In genomic region chr7:45637710-45638109, GRCm38 (mm10) we compare ENCODE assay signal across 11 mouse cellular contexts. TPM values are rescaled to one million over a fixed set of nuclear protein-coding genes. Genes with fewer than 3 reads are reported as not detected.
A peak's percentile ranks its signal among the peaks of the same experiment; 100 is the strongest.
DNase-seq lines count a peak whose midpoint lies in the region; ATAC-seq and TF ChIP-seq lines count a peak whose summit lies in the region.
"Had no signal": no experiment of that assay in that cellular context is flagged by ENCODE, and none has a peak within 500 bp of the region (broad histone marks: within the 10 kb centered on the region; RNA-seq: fewer than 3 reads in every experiment).

No protein-coding gene starts in this region.

- no peak for TF ChIP-seq EP300 in stomach, postnatal 0 days (optimal IDR thresholded peaks at IDR 0.05)

- DNase-seq in hindbrain, embryonic 10.5 days (ENCODE audit: low spot score), result no peak
- no peak for DNase-seq in hindbrain, postnatal 0 days (ENCODE audit: low spot score)
- no peak for DNase-seq in neural tube, embryonic 10.5 days (ENCODE audit: extremely low spot score, low spot score)
- DNase-seq in limb, embryonic 11.5 days (ENCODE audit: low spot score), result no peak
- no peak for DNase-seq in stomach, postnatal 0 days (ENCODE audit: low spot score)
- DNase-seq in thymus, adult 2 months, result no peak
- no peak for DNase-seq in urinary bladder, postnatal 4 days (ENCODE audit: low spot score in 2 of 2)
- DNase-seq: liver had no signal

- H3K4me1 ChIP-seq in hindbrain, embryonic 10.5 days (replicated peaks), result peaks cover 45% of the 10 kb centered on the region
- H3K4me1 ChIP-seq in hindbrain, postnatal 0 days (ENCODE audit: insufficient read depth, low read length), result peaks cover 16% of the 10 kb centered on the region; the same call in 1 of the 2 replicates
- H3K4me1 ChIP-seq in neural tube, embryonic 12.5 days, result peaks cover 12% of the 10 kb centered on the region
- peaks cover 12% of the 10 kb centered on the region for H3K4me1 ChIP-seq in limb, embryonic 11.5 days (ENCODE audit: control insufficient read depth, insufficient read depth, low read length)
- H3K4me1 ChIP-seq in stomach, postnatal 0 days (replicated peaks; ENCODE audit: control insufficient read depth, insufficient read depth), result peaks cover 16% of the 10 kb centered on the region
- peaks cover 3% of the 10 kb centered on the region for H3K4me1 ChIP-seq in thymus, adult 2 months (replicated peaks; ENCODE audit: control insufficient read depth, insufficient read depth, low read length)

- ATAC-seq in hindbrain, postnatal 0 days, result no peak
- no peak for ATAC-seq in neural tube, embryonic 12.5 days (ENCODE audit: low FRiP score, low read depth)
- no peak for ATAC-seq in limb, embryonic 11.5 days (ENCODE audit: insufficient number of reproducible peaks, low FRiP score, low TSS enrichment, low read depth)
- ATAC-seq in stomach, postnatal 0 days (ENCODE audit: low FRiP score, low TSS enrichment), result no peak

- H3K4me2 ChIP-seq in hindbrain, postnatal 0 days (ENCODE audit: low read depth, low read length), result no peak overlapping the region
- peak overlapping the region; percentile 53; the same call in 1 of the 2 replicates for H3K4me2 ChIP-seq in neural tube, embryonic 12.5 days (replicated peaks)
- 0 out of 2 replicates have a peak overlapping the region, but pooled peaks have one; percentile 5 for H3K4me2 ChIP-seq in limb, embryonic 11.5 days (ENCODE audit: low read depth, severe bottlenecking)
- H3K4me2 ChIP-seq in stomach, postnatal 0 days (replicated peaks; ENCODE audit: low read depth), result peak overlapping the region; percentile 47; the same call in 1 of the 2 replicates

- peaks cover 38% of the 10 kb centered on the region for H3K27me3 ChIP-seq in hindbrain, embryonic 10.5 days (ENCODE audit: insufficient read depth, poor library complexity, severe bottlenecking)
- H3K27me3 ChIP-seq in hindbrain, postnatal 0 days (ENCODE audit: insufficient read depth, low read length), result no peaks in the 10 kb centered on the region
- H3K27me3 ChIP-seq in neural tube, embryonic 12.5 days (replicated peaks), result 0 out of 2 replicates have a peak, but pooled peaks cover 4% of the 10 kb centered on the region
- H3K27me3 ChIP-seq in limb, embryonic 11.5 days (ENCODE audit: control insufficient read depth, insufficient read depth, low read length), result 0 out of 2 replicates have a peak, but pooled peaks cover 4% of the 10 kb centered on the region
- no peaks in the 10 kb centered on the region for H3K27me3 ChIP-seq in stomach, postnatal 0 days (ENCODE audit: control insufficient read depth, insufficient read depth, low read length)
- H3K27me3 ChIP-seq in thymus, adult 2 months (ENCODE audit: control insufficient read depth, insufficient read depth, low read length), result no peaks in the 10 kb centered on the region

- no peaks in the 10 kb centered on the region for H3K9me3 ChIP-seq in hindbrain, embryonic 10.5 days
- no peaks in the 10 kb centered on the region for H3K9me3 ChIP-seq in hindbrain, postnatal 0 days (ENCODE audit: low read length)
- H3K9me3 ChIP-seq in neural tube, embryonic 12.5 days, result no peaks in the 10 kb centered on the region
- H3K9me3 ChIP-seq in limb, embryonic 11.5 days (ENCODE audit: control insufficient read depth, low read length), result no peaks in the 10 kb centered on the region
- no peaks in the 10 kb centered on the region for H3K9me3 ChIP-seq in stomach, postnatal 0 days (ENCODE audit: control insufficient read depth, low read length)

- whole genome bisulfite sequencing in hindbrain, embryonic 10.5 days, result 96% methylated on average over 6 of the region's 6 CpGs
- 90% methylated on average over 6 of the region's 6 CpGs for WGBS in hindbrain, postnatal 0 days
- WGBS in neural tube, embryonic 12.5 days, result 94% methylated on average over 6 of the region's 6 CpGs
- whole genome bisulfite sequencing in limb, embryonic 11.5 days, result 93% methylated on average over 6 of the region's 6 CpGs
- 91% methylated on average over 6 of the region's 6 CpGs for WGBS in stomach, postnatal 0 days
- 83% methylated on average over 6 of the region's 6 CpGs for WGBS in thymus, adult 2 months

- H3K36me3 ChIP-seq in hindbrain, embryonic 10.5 days, result peaks cover 17% of the 10 kb centered on the region
- H3K36me3 ChIP-seq in hindbrain, postnatal 0 days (ENCODE audit: insufficient read depth, low read length), result no peaks in the 10 kb centered on the region
- H3K36me3 ChIP-seq in neural tube, embryonic 12.5 days, result peaks cover 5% of the 10 kb centered on the region; the same call in 1 of the 2 replicates
- 0 out of 2 replicates have a peak, but pooled peaks cover 2% of the 10 kb centered on the region for H3K36me3 ChIP-seq in limb, embryonic 11.5 days (ENCODE audit: control insufficient read depth, insufficient read depth, low read length)
- H3K36me3 ChIP-seq in stomach, postnatal 0 days (ENCODE audit: control insufficient read depth, insufficient read depth, low read length), result 0 out of 2 replicates have a peak, but pooled peaks cover 2% of the 10 kb centered on the region
- H3K36me3 ChIP-seq in thymus, adult 2 months (ENCODE audit: control insufficient read depth, insufficient read depth, low read length), result no peaks in the 10 kb centered on the region

- no peak overlapping the region for H3K9ac ChIP-seq in hindbrain, postnatal 0 days (replicated peaks; ENCODE audit: low read length)
- H3K9ac ChIP-seq in neural tube, embryonic 12.5 days, result 0 out of 2 replicates have a peak overlapping the region, but pooled peaks have one; percentile 23
- H3K9ac ChIP-seq in limb, embryonic 11.5 days (ENCODE audit: low read length), result no peak overlapping the region
- H3K9ac ChIP-seq in stomach, postnatal 0 days (ENCODE audit: low read length), result no peak overlapping the region

- H3K27ac ChIP-seq in hindbrain, embryonic 10.5 days, result no peak overlapping the region
- no peak overlapping the region for H3K27ac ChIP-seq in hindbrain, postnatal 0 days
- H3K27ac ChIP-seq in neural tube, embryonic 12.5 days, result no peak overlapping the region
- H3K27ac ChIP-seq in limb, embryonic 11.5 days (replicated peaks; ENCODE audit: low read depth, low read length), result no peak overlapping the region
- H3K27ac ChIP-seq in stomach, postnatal 0 days (replicated peaks), result no peak overlapping the region
- no peak overlapping the region for H3K27ac ChIP-seq in thymus, adult 2 months (ENCODE audit: control insufficient read depth, insufficient read depth, low read length)

- TF ChIP-seq CTCF in hindbrain, postnatal 0 days (IDR thresholded peaks at IDR 0.05; ENCODE audit: low read depth), result no peak
- TF ChIP-seq CTCF in stomach, postnatal 0 days (IDR thresholded peaks at IDR 0.05; ENCODE audit: low read depth), result no peak
- TF ChIP-seq CTCF in thymus, adult 2 months (IDR thresholded peaks at IDR 0.05; ENCODE audit: borderline replicate concordance, control insufficient read depth, extremely low read depth, insufficient read depth, low read length, poor library complexity), result no peak

- no peak for TF ChIP-seq POLR2A in thymus, adult 2 months (IDR thresholded peaks at IDR 0.05; ENCODE audit: control insufficient read depth, extremely low read depth, insufficient read depth, low read length, poor library complexity)

- peak overlapping the region; percentile 44; the same call in 1 of the 2 replicates for H3K4me3 ChIP-seq in hindbrain, embryonic 10.5 days
- no peak overlapping the region for H3K4me3 ChIP-seq in hindbrain, postnatal 0 days (ENCODE audit: low read length)
- no peak overlapping the region for H3K4me3 ChIP-seq in neural tube, embryonic 12.5 days
- H3K4me3 ChIP-seq in limb, embryonic 11.5 days (ENCODE audit: low read depth, low read length), result no peak overlapping the region
- H3K4me3 ChIP-seq in stomach, postnatal 0 days (ENCODE audit: low read depth, low read length), result no peak overlapping the region
- no peak overlapping the region for H3K4me3 ChIP-seq in thymus, adult 2 months (ENCODE audit: control insufficient read depth, insufficient read depth, low read length)

RNA-seq across cellular contexts. Expression of gene Mamstr, which starts 2.1 kb away (rescaled TPM):
- polyA plus RNA-seq in hindbrain, embryonic 10.5 days (2016; fragmentation: Nextera tagmentation; extraction: Ambion mirVana), result 2.6 and 2.9 TPM in 2 replicates
- 3.3 and 3.6 TPM in 2 replicates for total RNA-seq in hindbrain, postnatal 0 days (2014; rRNA removed)
- polyA plus RNA-seq in hindbrain, postnatal 0 days (2015; fragmentation: Nextera tagmentation; extraction: Ambion mirVana), result 2.9 and 3.9 TPM in 2 replicates
- polyA plus RNA-seq in neural tube, embryonic 12.5 days (2016; fragmentation: Nextera tagmentation; extraction: Ambion mirVana), result 3.5 and 4.9 TPM in 2 replicates
- polyA plus RNA-seq in limb, embryonic 11.5 days (2014; fragmentation: Nextera tagmentation; extraction: Ambion mirVana), result 2.8 and 5.1 TPM in 2 replicates
- 4.6 and 5.5 TPM in 2 replicates for polyA plus RNA-seq in stomach, postnatal 0 days (2015; fragmentation: Nextera tagmentation; extraction: Ambion mirVana)
- polyA plus RNA-seq in thymus, adult 2 months (2012; rRNA removed), result 3.9 and 4.4 TPM in 2 replicates

RNA-seq across cellular contexts. Expression of gene Rasip1, which starts 10.4 kb away (rescaled TPM):
- 6.4 and 9.3 TPM in 2 replicates for polyA plus RNA-seq in hindbrain, embryonic 10.5 days (2016; fragmentation: Nextera tagmentation; extraction: Ambion mirVana)
- total RNA-seq in hindbrain, postnatal 0 days (2014; rRNA removed), result 36.4 and 39.8 TPM in 2 replicates
- 18.7 TPM in 2 replicates for polyA plus RNA-seq in hindbrain, postnatal 0 days (2015; fragmentation: Nextera tagmentation; extraction: Ambion mirVana)
- polyA plus RNA-seq in neural tube, embryonic 12.5 days (2016; fragmentation: Nextera tagmentation; extraction: Ambion mirVana), result 16.5 and 16.8 TPM in 2 replicates
- polyA plus RNA-seq in limb, embryonic 11.5 days (2014; fragmentation: Nextera tagmentation; extraction: Ambion mirVana), result 5.8 and 6.4 TPM in 2 replicates
- polyA plus RNA-seq in stomach, postnatal 0 days (2015; fragmentation: Nextera tagmentation; extraction: Ambion mirVana), result 5.4 and 6.3 TPM in 2 replicates
- 6.3 and 8.6 TPM in 2 replicates for polyA plus RNA-seq in thymus, adult 2 months (2012; rRNA removed)

RNA-seq across cellular contexts. Expression of gene Izumo1, which starts 16.1 kb away (rescaled TPM):
- polyA plus RNA-seq in hindbrain, embryonic 10.5 days (2016; fragmentation: Nextera tagmentation; extraction: Ambion mirVana), result 0.19 TPM in 1 of 2 replicates, not detected in the other
- 0.10 and 0.54 TPM in 2 replicates for total RNA-seq in hindbrain, postnatal 0 days (2014; rRNA removed)
- 0.10 TPM in 1 of 2 replicates, not detected in the other for polyA plus RNA-seq in hindbrain, postnatal 0 days (2015; fragmentation: Nextera tagmentation; extraction: Ambion mirVana)
- 0.23 TPM in 1 of 2 replicates, not detected in the other for polyA plus RNA-seq in neural tube, embryonic 12.5 days (2016; fragmentation: Nextera tagmentation; extraction: Ambion mirVana)
- not detected in 2 replicates for polyA plus RNA-seq in limb, embryonic 11.5 days (2014; fragmentation: Nextera tagmentation; extraction: Ambion mirVana)
- polyA plus RNA-seq in stomach, postnatal 0 days (2015; fragmentation: Nextera tagmentation; extraction: Ambion mirVana), result 0.08 TPM in 2 replicates
- polyA plus RNA-seq in thymus, adult 2 months (2012; rRNA removed), result 0.45 and 0.75 TPM in 2 replicates
- polyA plus RNA-seq: neural tube, embryonic 11.5 days had no signal

RNA-seq across cellular contexts. Expression of gene Fut1, which starts 20.6 kb away (rescaled TPM):
- 0.20 TPM in 1 of 2 replicates, not detected in the other for polyA plus RNA-seq in hindbrain, embryonic 10.5 days (2016; fragmentation: Nextera tagmentation; extraction: Ambion mirVana)
- 0.18 TPM in 1 of 2 replicates, not detected in the other for total RNA-seq in hindbrain, postnatal 0 days (2014; rRNA removed)
- polyA plus RNA-seq in hindbrain, postnatal 0 days (2015; fragmentation: Nextera tagmentation; extraction: Ambion mirVana), result not detected in 2 replicates
- not detected in 2 replicates for polyA plus RNA-seq in neural tube, embryonic 12.5 days (2016; fragmentation: Nextera tagmentation; extraction: Ambion mirVana)
- polyA plus RNA-seq in limb, embryonic 11.5 days (2014; fragmentation: Nextera tagmentation; extraction: Ambion mirVana), result 0.07 TPM in 1 of 2 replicates, not detected in the other
- polyA plus RNA-seq in stomach, postnatal 0 days (2015; fragmentation: Nextera tagmentation; extraction: Ambion mirVana), result 1.8 and 2.3 TPM in 2 replicates
- polyA plus RNA-seq in thymus, adult 2 months (2012; rRNA removed), result 4.7 and 5.9 TPM in 2 replicates
- polyA plus RNA-seq: neural tube, embryonic 11.5 days had no signal

RNA-seq across cellular contexts. Expression of gene Fgf21, which starts 22.4 kb away (rescaled TPM):
- polyA plus RNA-seq in hindbrain, embryonic 10.5 days (2016; fragmentation: Nextera tagmentation; extraction: Ambion mirVana), result not detected in 2 replicates
- not detected in 2 replicates for total RNA-seq in hindbrain, postnatal 0 days (2014; rRNA removed)
- polyA plus RNA-seq in hindbrain, postnatal 0 days (2015; fragmentation: Nextera tagmentation; extraction: Ambion mirVana), result not detected in 2 replicates
- not detected in 2 replicates for polyA plus RNA-seq in neural tube, embryonic 12.5 days (2016; fragmentation: Nextera tagmentation; extraction: Ambion mirVana)
- polyA plus RNA-seq in limb, embryonic 11.5 days (2014; fragmentation: Nextera tagmentation; extraction: Ambion mirVana), result not detected in 2 replicates
- polyA plus RNA-seq in stomach, postnatal 0 days (2015; fragmentation: Nextera tagmentation; extraction: Ambion mirVana), result 0.69 and 0.90 TPM in 2 replicates
- 18.9 and 19.2 TPM in 2 replicates for polyA plus RNA-seq in thymus, adult 2 months (2012; rRNA removed)
- total RNA-seq: layer of hippocampus, adult 8-10 months had no signal
- polyA plus RNA-seq: neural tube, embryonic 11.5 days had no signal
